Mouse (Mus musculus) stomach, embryonic 15.5 days (tissue): Measurements from ENCODE around the gene Endog. TPM values are rescaled to one million over a fixed set of nuclear protein-coding genes. Genes with fewer than 3 reads are reported as not detected.
"Not testable (repeated sequence)": the region's sequence is repeated elsewhere in the genome, so short reads cannot be mapped to it uniquely, and the experiment has no call there.

Experiments
- ATAC-seq: fragments of 200-750 bp; cut with Nextera tagmentation; 2 replicates; pipeline ENCODE4 v1.8.0; 2017; ENCODE audit warnings: low read depth, moderate number of reproducible peaks, moderate TSS enrichment; ENCODE audit not compliant: insufficient read depth, low FRiP score
- H3K27ac ChIP-seq: fragments of 300-500 bp; sonication (generic); 2 replicates; pipeline ENCODE4 v1.5.1; 2015; ENCODE audit warnings: mild to moderate bottlenecking, inconsistent platforms
- H3K27me3 ChIP-seq: fragments of 300-500 bp; sonication (generic); replicated peaks from 2 replicates; pipeline ENCODE4 v1.6.1; 2015; ENCODE audit warnings: inconsistent platforms
- H3K36me3 ChIP-seq: fragments of 300-500 bp; sonication (generic); 2 replicates; pipeline ENCODE4 v1.6.1; 2015; ENCODE audit warnings: inconsistent platforms
- H3K4me1 ChIP-seq: fragments of 300-500 bp; sonication (generic); 2 replicates; pipeline ENCODE4 v1.6.1; 2015; ENCODE audit warnings: inconsistent platforms
- H3K4me2 ChIP-seq: fragments of 300-500 bp; sonication (generic); 2 replicates; pipeline ENCODE4 v1.6.1; 2015; ENCODE audit warnings: mild to moderate bottlenecking, inconsistent platforms
- H3K4me3 ChIP-seq: fragments of 300-500 bp; sonication (generic); replicated peaks from 2 replicates; pipeline ENCODE4 v1.5.1; 2015; ENCODE audit warnings: inconsistent platforms
- H3K9ac ChIP-seq: fragments of 300-500 bp; sonication (generic); 2 replicates; pipeline ENCODE4 v1.6.1; 2015; ENCODE audit warnings: inconsistent platforms
- H3K9me3 ChIP-seq: fragments of 300-500 bp; sonication (generic); 2 replicates; pipeline ENCODE4 v1.6.1; 2016; ENCODE audit warnings: inconsistent platforms
- WGBS: fragments of 180-500 bp; shearing (Covaris S2); methylation state at CpG from one replicate; pipeline ENCODE4 v1.1.7; 2015; 5-methylcytosine and 5-hydroxymethylcytosine counted together
- polyA plus RNA-seq: library from polyadenylated mRNA; unstranded; fragments of >200 nt; fragmentation: Nextera tagmentation; extraction: Ambion mirVana; gene quantifications from 2 replicates; pipeline ENCODE4 v1.2.1, GENCODE M21; 2015

Endog gene
- 28.8 and 31.5 TPM in 2 replicates for polyA plus RNA-seq

DNA sequence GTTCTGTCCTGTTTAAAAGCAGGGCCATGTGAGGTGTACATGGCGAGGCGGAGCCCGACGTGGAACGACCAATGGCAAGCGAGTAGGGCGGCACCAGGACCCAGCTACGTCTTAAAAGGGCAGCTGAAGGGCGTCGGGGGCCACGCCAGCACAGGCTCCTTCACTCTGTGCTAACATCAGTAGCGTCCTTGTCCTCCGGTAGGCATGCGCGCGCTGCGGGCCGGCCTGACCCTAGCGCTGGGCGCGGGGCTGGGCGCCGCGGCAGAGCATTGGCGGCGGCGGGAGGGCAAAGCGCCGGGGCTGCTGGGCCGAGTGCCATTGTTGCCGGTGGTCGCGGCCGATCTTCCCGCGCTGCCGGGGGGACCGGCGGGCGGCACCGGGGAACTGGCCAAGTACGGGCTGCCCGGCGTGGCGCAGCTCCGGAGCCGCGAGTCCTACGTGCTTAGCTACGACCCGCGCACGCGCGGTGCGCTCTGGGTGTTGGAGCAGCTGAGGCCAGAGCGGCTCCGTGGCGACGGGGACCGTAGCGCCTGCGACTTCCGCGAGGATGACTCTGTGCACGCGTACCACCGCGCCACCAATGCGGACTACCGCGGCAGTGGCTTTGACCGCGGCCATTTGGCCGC, at the start of gene Endog:
Endog (plus strand) TSS at position 123 of the 626 bp plus-strand sequence.
- H3K4me2 ChIP-seq: peak within 1 kb of the TSS; percentile 94
- H3K9ac ChIP-seq: peak within 1 kb of the TSS; percentile 50
- H3K27me3 ChIP-seq: no peaks in the 10 kb centered on the region
- H3K36me3 ChIP-seq: peaks cover 35% of the 10 kb centered on the region
- ATAC-seq: peak; percentile 93
- under 1% methylated on average over 75 of the region's 75 CpGs for WGBS
- H3K27ac ChIP-seq: peak within 1 kb of the TSS; percentile 84
- H3K9me3 ChIP-seq: peaks cover 4% of the 10 kb centered on the region; the same call in 1 of the 2 replicates
- H3K4me1 ChIP-seq: peaks cover 10% of the 10 kb centered on the region
- peak within 1 kb of the TSS; percentile 68 for H3K4me3 ChIP-seq

DNA sequence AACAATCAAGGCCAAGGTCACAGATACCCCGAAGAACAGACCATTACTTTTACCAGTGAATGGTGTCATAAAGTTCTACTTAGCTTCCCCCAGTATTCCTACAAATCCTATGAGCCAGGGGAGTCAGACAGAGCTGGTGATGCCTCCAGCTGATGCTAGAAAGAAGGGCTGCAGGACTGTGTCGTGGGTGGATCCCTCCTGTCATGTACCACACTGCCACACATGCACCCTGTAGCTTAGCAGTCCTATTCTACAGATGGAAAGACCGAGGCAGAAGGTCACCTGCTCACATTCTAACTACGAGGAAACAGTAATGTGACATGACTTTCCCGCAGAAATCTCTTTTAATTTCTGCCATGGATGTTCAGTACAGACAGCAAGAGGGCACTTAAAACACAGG, 48.5 kb upstream of the Endog start:
- H3K27ac ChIP-seq: no peak overlapping the region
- no peak for ATAC-seq
- 86% methylated on average over 5 of the region's 5 CpGs for WGBS
- no peaks in the 10 kb centered on the region for H3K9me3 ChIP-seq
- no peaks in the 10 kb centered on the region for H3K36me3 ChIP-seq
- peak overlapping the region; percentile 67; the same call in 1 of the 2 replicates for H3K4me2 ChIP-seq
- H3K4me3 ChIP-seq: no peak overlapping the region
- peaks cover 7% of the 10 kb centered on the region for H3K4me1 ChIP-seq
- H3K27me3 ChIP-seq: no peaks in the 10 kb centered on the region
- no peak overlapping the region for H3K9ac ChIP-seq

DNA sequence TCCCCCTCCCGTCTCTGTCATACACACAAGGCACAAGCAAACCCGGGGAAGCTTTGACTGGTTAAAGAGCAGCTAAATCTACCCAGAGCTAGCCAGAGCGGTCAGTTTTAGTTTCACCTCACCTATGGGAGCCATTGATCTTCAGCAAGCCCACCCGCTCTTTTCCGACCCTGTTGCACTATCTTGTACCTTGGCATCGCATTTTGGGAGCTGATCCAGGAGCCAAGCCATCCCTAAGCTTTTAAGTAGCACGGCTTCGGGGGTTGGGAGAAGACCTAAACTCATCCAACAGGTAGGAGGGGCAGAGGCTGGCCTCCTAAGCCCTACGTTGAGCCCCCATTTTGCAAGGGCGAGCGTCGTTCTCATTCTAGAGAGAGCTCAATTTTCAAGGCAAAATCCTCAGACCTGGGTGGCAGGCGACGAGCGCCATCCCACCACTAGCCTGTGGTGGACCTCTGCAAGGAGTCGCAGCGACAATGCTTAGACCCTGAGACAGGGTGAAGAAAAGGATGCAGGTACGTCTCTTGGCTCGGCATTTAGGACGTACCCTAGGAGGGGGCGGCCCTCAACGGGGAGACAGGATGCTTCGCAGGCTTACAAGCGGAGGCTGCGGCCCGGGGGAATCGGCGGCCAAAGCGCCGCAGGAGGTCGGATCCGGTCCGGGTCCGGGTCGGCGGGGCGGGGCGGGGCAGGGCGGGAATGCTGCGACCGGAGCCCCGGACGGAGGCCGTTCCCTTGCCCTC, 47.4 kb upstream of the Endog start:
- peak; percentile 64 for ATAC-seq

DNA sequence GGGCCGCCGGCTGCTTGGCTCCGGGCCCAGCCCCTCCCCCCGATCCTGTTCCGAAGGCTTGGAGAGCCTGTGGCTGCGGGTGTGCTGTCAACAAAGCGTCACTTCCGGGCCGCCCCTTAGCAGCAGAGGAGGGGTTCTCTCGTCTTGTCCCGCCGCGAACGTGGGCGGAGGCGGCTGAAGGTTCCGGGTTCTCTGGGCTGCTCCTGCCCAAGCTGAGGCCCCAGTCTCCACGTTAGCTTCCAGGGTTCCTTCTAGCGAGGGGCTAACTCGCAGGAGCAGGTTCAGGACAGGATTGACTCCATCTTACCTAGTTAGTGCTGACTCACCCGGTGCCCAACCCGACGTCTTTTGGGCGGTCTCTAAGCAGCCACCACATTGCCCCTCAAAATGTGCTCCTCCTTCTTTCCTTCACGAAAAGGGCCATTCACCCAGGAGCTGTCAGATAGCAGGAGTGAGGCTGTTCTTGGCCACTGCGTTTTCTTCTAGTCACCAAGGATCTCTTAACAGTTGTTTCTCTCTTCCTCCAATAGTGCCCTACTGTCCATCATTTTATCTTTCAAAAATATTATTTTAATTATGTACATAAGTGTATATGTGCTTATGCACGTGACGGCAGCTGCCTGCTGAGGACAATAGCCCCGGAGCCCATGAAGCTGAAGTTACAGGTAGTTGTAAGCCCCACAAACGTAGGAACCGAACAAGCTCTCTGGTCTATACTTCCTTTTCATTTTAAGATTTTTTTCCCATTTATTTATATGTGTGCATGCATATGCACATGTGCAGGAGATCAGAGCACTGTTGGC, 46.6 kb upstream of the Endog start, which contains the start of gene Zer1:
Zer1 (minus strand) TSS at position 114 of the 803 bp plus-strand sequence.
- Histone ChIP-seq H3K9me3 (no peaks in the 10 kb centered on the region), H3K27me3 (no peaks in the 10 kb centered on the region), H3K9ac (peak within 1 kb of the TSS; percentile 91), H3K27ac (peak within 1 kb of the TSS; percentile 92), H3K4me3 (peak within 1 kb of the TSS; percentile 81), H3K36me3 (no peaks in the 10 kb centered on the region), H3K4me1 (peaks cover 7% of the 10 kb centered on the region), H3K4me2 (peak within 1 kb of the TSS; percentile 67)
- peak; percentile 98 for ATAC-seq
- WGBS: 9% methylated on average over 31 of the region's 31 CpGs

More for the DNA sequence above, 47.4 kb upstream of the Endog start:
- H3K4me3 ChIP-seq: peak overlapping the region; percentile 81
- no peaks in the 10 kb centered on the region for H3K36me3 ChIP-seq
- H3K9ac ChIP-seq: peak overlapping the region; percentile 91
- H3K27me3 ChIP-seq: no peaks in the 10 kb centered on the region
- peak overlapping the region; percentile 67 for H3K4me2 ChIP-seq
- peaks cover 7% of the 10 kb centered on the region for H3K4me1 ChIP-seq
- H3K27ac ChIP-seq: peak overlapping the region; percentile 92
- no peaks in the 10 kb centered on the region for H3K9me3 ChIP-seq
- under 1% methylated on average over 44 of the region's 44 CpGs for WGBS

DNA sequence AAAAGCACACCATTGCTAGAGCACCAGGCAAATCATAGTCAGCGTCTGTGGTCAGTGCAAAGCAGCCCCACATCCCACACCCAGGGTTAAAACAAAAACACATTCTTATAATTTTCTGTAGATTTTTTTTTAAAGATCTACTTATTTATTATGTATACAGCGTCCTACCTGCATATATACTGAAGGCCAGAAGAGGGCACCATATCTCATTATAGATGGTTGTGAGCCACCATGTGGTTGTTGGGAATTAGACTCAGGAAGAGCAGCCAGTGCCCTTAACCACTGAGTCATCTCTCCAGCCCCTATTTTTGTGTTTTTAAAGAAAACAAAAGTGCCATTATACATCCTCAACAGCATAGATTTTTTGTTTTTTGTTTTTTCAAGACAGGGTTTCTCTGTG, 42.5 kb upstream of the Endog start:
- H3K27me3 ChIP-seq: no peaks in the 10 kb centered on the region
- no peak overlapping the region for H3K9ac ChIP-seq
- H3K36me3 ChIP-seq: no peaks in the 10 kb centered on the region
- no peak overlapping the region for H3K4me2 ChIP-seq
- no peak overlapping the region for H3K4me3 ChIP-seq
- H3K4me1 ChIP-seq: peaks cover 6% of the 10 kb centered on the region
- H3K9me3 ChIP-seq: no peaks in the 10 kb centered on the region
- H3K27ac ChIP-seq: no peak overlapping the region
- no peak for ATAC-seq
- WGBS: 29% methylated on average over 2 of the region's 2 CpGs

DNA sequence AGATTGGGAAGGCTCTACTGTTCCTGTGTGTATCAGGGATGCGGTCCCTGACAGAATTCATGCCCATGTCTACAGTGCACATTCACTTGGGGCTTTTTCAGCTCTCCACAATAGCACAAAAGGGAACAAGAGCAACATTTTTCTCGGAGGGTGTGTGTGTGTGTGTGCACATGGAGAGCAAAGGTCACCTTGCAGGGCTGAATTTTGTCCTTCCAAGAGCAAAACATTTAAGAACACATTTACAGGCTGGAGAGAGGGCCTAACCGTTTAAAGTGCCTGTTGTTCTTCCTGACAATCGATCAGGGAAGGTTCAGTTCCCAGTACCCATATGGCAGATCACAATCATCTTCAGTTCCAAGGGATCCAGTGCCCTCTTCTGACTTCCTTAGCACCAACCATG, 41.1 kb upstream of the Endog start:
- Histone ChIP-seq H3K27ac (no peak overlapping the region), H3K4me2 (no peak overlapping the region), H3K4me3 (no peak overlapping the region), H3K9me3 (no peaks in the 10 kb centered on the region), H3K27me3 (no peaks in the 10 kb centered on the region), H3K4me1 (peaks cover 16% of the 10 kb centered on the region), H3K36me3 (no peaks in the 10 kb centered on the region), H3K9ac (no peak overlapping the region)
- ATAC-seq: no peak
- 75% methylated on average over 4 of the region's 4 CpGs for WGBS

DNA sequence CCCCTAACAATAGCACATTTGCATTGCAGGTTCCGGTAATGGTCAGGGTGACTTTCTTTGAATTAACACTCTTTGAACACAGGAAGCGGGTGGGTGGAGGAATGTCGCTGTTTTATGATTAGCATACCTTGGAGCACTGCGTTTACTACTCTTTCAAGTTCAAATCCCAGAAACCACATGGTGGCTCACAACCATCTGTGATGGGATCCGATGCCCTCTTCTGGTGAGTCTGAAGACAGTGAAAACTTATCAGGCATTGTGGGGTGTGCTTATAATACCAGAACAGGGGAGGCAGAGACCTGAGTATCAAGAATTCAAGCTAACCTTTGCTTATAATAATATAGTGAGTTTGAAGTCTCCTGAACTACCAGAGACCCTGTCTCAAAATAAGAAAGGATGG, 40.1 kb upstream of the Endog start:
- H3K4me2 ChIP-seq, H3K4me3 ChIP-seq, H3K27me3 ChIP-seq, H3K36me3 ChIP-seq, ATAC-seq, H3K27ac ChIP-seq, H3K9me3 ChIP-seq, H3K9ac ChIP-seq: not testable (repeated sequence)
- peaks cover 18% of the 10 kb centered on the region for H3K4me1 ChIP-seq
- 59% methylated on average over 5 of the region's 5 CpGs for WGBS

DNA sequence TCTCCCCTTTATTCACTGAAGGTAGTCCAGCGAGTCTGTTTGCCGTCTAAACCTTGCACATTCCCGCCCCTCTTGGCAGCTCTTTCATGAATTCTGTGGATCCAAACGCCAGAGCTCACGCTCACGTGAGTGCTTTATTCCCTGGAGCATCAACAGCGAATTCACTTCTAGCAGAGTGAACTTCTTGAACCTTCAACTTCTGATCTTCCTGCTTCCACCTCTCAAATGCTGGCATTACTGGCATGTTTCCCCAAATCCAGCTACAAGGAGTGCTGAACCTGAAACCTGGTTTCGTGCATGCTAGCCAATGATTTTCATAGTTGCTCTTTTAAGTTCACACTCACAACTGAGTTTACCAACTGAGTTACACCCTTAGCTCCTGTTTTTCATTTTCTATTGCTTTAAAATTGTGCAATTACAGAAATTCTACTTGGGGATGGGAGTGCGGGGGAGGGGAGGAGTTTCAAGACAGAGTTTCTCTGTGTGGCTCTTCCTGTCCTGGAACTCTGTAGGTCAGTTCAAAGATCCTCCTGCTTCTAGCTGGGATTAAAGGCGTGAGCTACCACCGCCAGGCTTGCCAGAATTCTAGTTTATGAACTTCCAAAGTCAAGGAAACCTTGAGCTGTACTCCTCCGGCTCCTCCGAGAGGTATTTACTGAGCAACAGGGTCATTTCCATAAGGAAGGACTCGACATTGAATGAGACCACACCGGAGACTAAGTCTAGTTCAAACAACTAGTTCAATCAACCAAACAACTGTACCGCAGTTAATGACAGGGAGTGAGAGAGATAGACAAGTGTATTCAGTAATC, 38.3 kb upstream of the Endog start:
- H3K9ac ChIP-seq: no peak overlapping the region
- peak overlapping the region; percentile 80 for H3K27ac ChIP-seq
- no peaks in the 10 kb centered on the region for H3K27me3 ChIP-seq
- H3K9me3 ChIP-seq: no peaks in the 10 kb centered on the region
- H3K36me3 ChIP-seq: peaks cover 7% of the 10 kb centered on the region; the same call in 1 of the 2 replicates
- peak; percentile 47 for ATAC-seq
- peak overlapping the region; percentile 87 for H3K4me2 ChIP-seq
- WGBS: 14% methylated on average over 16 of the region's 16 CpGs
- H3K4me1 ChIP-seq: peaks cover 18% of the 10 kb centered on the region
- peak overlapping the region; percentile 96 for H3K4me3 ChIP-seq

DNA sequence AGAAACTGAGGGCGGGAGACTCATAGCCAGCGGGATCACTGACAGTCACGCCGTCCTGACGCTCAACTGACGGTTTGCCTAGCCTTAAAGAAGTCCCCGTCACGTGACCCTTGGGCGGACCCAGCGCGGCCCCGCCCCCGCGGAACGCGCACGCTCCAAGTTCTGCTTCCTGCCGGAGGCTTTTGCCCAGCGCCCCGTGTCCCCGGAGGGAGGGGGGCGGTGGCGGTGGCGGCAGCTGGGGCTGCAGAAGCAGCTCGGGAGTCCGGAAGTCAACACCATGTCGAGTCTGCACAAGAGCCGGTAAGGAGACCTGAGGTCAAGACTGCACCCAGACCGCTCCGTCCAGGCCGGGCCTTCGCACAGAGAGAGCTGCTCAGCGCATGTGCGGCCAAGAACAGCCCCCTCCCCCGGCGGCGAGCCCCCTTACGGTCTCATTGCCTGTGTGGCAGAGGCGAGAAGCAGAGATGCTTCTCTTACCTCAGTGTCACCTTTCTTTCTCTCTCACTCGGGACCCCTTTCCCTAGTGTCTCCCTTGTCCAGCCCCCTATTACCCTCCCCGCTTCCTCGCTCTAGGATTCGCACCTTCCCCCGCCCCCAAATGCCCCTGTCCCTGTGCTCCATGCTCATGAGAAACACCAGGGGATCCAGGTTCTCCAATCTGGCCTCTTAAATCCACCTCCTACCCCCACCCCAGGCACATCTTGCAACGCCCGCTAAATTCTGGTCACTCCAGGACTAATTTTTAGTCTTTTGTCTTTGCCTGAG, 37.5 kb upstream of the Endog start, which contains the start of gene Tbc1d13:
Tbc1d13 (plus strand) TSS at position 134 of the 765 bp plus-strand sequence.
- Histone ChIP-seq H3K9ac (peak within 1 kb of the TSS; percentile 87), H3K4me3 (peak within 1 kb of the TSS; percentile 96), H3K27ac (peak within 1 kb of the TSS; percentile 80), H3K4me2 (peak within 1 kb of the TSS; percentile 87), H3K36me3 (peaks cover 7% of the 10 kb centered on the region; the same call in 1 of the 2 replicates), H3K9me3 (no peaks in the 10 kb centered on the region), H3K27me3 (no peaks in the 10 kb centered on the region), H3K4me1 (peaks cover 18% of the 10 kb centered on the region)
- under 1% methylated on average over 44 of the region's 46 CpGs for WGBS
- ATAC-seq: peak; percentile 92

DNA sequence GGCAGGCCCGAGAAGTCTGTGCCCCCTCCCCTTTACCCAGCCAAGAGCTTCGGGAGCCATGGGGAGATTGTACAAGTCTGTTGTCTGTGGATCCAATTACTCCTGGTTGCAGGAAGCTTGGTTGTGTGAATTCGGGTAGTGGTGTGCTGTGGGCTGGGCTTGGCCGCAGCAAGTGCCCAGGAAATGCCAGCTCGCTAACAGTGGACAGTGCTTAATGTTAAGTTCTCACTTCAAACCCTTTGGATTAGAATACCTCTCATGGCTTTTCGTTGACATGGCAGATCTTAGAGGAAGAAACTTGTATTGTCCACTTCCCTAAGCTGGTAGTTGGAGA, 36.9 kb upstream of the Endog start:
- peak overlapping the region; percentile 96 for H3K4me3 ChIP-seq
- peaks cover 7% of the 10 kb centered on the region; the same call in 1 of the 2 replicates for H3K36me3 ChIP-seq
- peaks cover 18% of the 10 kb centered on the region for H3K4me1 ChIP-seq
- no peaks in the 10 kb centered on the region for H3K9me3 ChIP-seq
- H3K9ac ChIP-seq: peak overlapping the region; percentile 87
- no peak for ATAC-seq
- peak overlapping the region; percentile 80 for H3K27ac ChIP-seq
- H3K4me2 ChIP-seq: peak overlapping the region; percentile 87
- WGBS: 20% methylated on average over 6 of the region's 6 CpGs
- H3K27me3 ChIP-seq: no peaks in the 10 kb centered on the region
